Mouse (Mus musculus): ENCODE data around the gene Tspan10. TPM values are rescaled to one million over a fixed set of nuclear protein-coding genes. Genes with fewer than 3 reads are reported as not detected.

The Tspan10 gene
- polyA plus RNA-seq, 1 experiment from 2014 or later, result not detected

Other genes with a start within 250 kb of the Tspan10 start
- gene Bahcc1, start 209.7 kb upstream of the Tspan10 start, polyA plus RNA-seq (2014; fragmentation: Nextera tagmentation; extraction: Ambion mirVana), result 15.9 and 16.3 TPM in 2 replicates
- 4,053 and 4,080 TPM in 2 replicates for gene Actg1, start 94.1 kb upstream of the Tspan10 start, polyA plus RNA-seq (2014; fragmentation: Nextera tagmentation; extraction: Ambion mirVana)
- gene Fscn2, start 81.1 kb upstream of the Tspan10 start, polyA plus RNA-seq (2014; fragmentation: Nextera tagmentation; extraction: Ambion mirVana), result 1.6 and 2.2 TPM in 2 replicates
- 85.6 and 90.1 TPM in 2 replicates for gene Faap100, start 63.9 kb upstream of the Tspan10 start, polyA plus RNA-seq (2014; fragmentation: Nextera tagmentation; extraction: Ambion mirVana)
- 37.4 and 39.3 TPM in 2 replicates for gene Nploc4, start 4.9 kb upstream of the Tspan10 start, polyA plus RNA-seq (2014; fragmentation: Nextera tagmentation; extraction: Ambion mirVana)
- 0.40 TPM in 2 replicates for gene Pde6g, start 10.9 kb downstream of the Tspan10 start, polyA plus RNA-seq (2014; fragmentation: Nextera tagmentation; extraction: Ambion mirVana)
- gene Oxld1, start 15.4 kb downstream of the Tspan10 start, polyA plus RNA-seq (2014; fragmentation: Nextera tagmentation; extraction: Ambion mirVana), result 11.4 and 12.4 TPM in 2 replicates
- gene Ccdc137, start 15.5 kb downstream of the Tspan10 start, polyA plus RNA-seq (2014; fragmentation: Nextera tagmentation; extraction: Ambion mirVana), result 19.9 and 20.8 TPM in 2 replicates
- gene Arl16, start 25.0 kb downstream of the Tspan10 start, polyA plus RNA-seq (2014; fragmentation: Nextera tagmentation; extraction: Ambion mirVana), result 56.1 and 56.3 TPM in 2 replicates
- gene Mrpl12, start 42.0 kb downstream of the Tspan10 start, polyA plus RNA-seq (2014; fragmentation: Nextera tagmentation; extraction: Ambion mirVana), result 131 and 132 TPM in 2 replicates
- gene Slc25a10, start 49.2 kb downstream of the Tspan10 start, polyA plus RNA-seq (2014; fragmentation: Nextera tagmentation; extraction: Ambion mirVana), result 28.5 and 29.8 TPM in 2 replicates
- gene Gcgr, start 88.1 kb downstream of the Tspan10 start, polyA plus RNA-seq (2014; fragmentation: Nextera tagmentation; extraction: Ambion mirVana), result 0.27 and 0.32 TPM in 2 replicates
- 248 and 261 TPM in 2 replicates for gene Mcrip1, start 107.1 kb downstream of the Tspan10 start, polyA plus RNA-seq (2014; fragmentation: Nextera tagmentation; extraction: Ambion mirVana)
- 0.29 TPM in 1 of 2 replicates, not detected in the other for gene Ppp1r27, start 108.5 kb downstream of the Tspan10 start, polyA plus RNA-seq (2014; fragmentation: Nextera tagmentation; extraction: Ambion mirVana)
- 295 and 326 TPM in 2 replicates for gene P4hb, start 130.6 kb downstream of the Tspan10 start, polyA plus RNA-seq (2014; fragmentation: Nextera tagmentation; extraction: Ambion mirVana)
- 435 and 490 TPM in 2 replicates for gene Arhgdia, start 139.0 kb downstream of the Tspan10 start, polyA plus RNA-seq (2014; fragmentation: Nextera tagmentation; extraction: Ambion mirVana)
- gene Alyref, start 155.7 kb downstream of the Tspan10 start, polyA plus RNA-seq (2014; fragmentation: Nextera tagmentation; extraction: Ambion mirVana), result 237 and 252 TPM in 2 replicates
- 227 and 229 TPM in 2 replicates for gene Anapc11, start 155.8 kb downstream of the Tspan10 start, polyA plus RNA-seq (2014; fragmentation: Nextera tagmentation; extraction: Ambion mirVana)
- gene Npb, start 165.8 kb downstream of the Tspan10 start, polyA plus RNA-seq (2014; fragmentation: Nextera tagmentation; extraction: Ambion mirVana), result 0.83 and 1.5 TPM in 2 replicates
- gene Pcyt2, start 175.3 kb downstream of the Tspan10 start, polyA plus RNA-seq (2014; fragmentation: Nextera tagmentation; extraction: Ambion mirVana), result 173 and 181 TPM in 2 replicates
- 35.5 and 37.0 TPM in 2 replicates for gene Sirt7, start 182.6 kb downstream of the Tspan10 start, polyA plus RNA-seq (2014; fragmentation: Nextera tagmentation; extraction: Ambion mirVana)
- gene Mafg, start 191.0 kb downstream of the Tspan10 start, polyA plus RNA-seq (2014; fragmentation: Nextera tagmentation; extraction: Ambion mirVana), result 35.4 and 37.8 TPM in 2 replicates
- 16.8 and 17.9 TPM in 2 replicates for gene Pycr1, start 201.1 kb downstream of the Tspan10 start, polyA plus RNA-seq (2014; fragmentation: Nextera tagmentation; extraction: Ambion mirVana)
- 1.1 and 1.4 TPM in 2 replicates for gene Myadml2, start 205.5 kb downstream of the Tspan10 start, polyA plus RNA-seq (2014; fragmentation: Nextera tagmentation; extraction: Ambion mirVana)
- gene Notum, start 218.5 kb downstream of the Tspan10 start, polyA plus RNA-seq (2014; fragmentation: Nextera tagmentation; extraction: Ambion mirVana), result 2.2 and 3.5 TPM in 2 replicates
- gene Aspscr1, start 230.3 kb downstream of the Tspan10 start, polyA plus RNA-seq (2014; fragmentation: Nextera tagmentation; extraction: Ambion mirVana), result 123 and 136 TPM in 2 replicates

Measured in hindbrain, embryonic 14.5 days (tissue).